Mouse (Mus musculus): ENCODE measurements at regions not wholly inside any gene's neighbourhood (a gene's known extent, or its start where the extent isn't known, plus 50 kb on each side); places are given as distances from the start of the nearest gene placed in this dataset.

DNA sequence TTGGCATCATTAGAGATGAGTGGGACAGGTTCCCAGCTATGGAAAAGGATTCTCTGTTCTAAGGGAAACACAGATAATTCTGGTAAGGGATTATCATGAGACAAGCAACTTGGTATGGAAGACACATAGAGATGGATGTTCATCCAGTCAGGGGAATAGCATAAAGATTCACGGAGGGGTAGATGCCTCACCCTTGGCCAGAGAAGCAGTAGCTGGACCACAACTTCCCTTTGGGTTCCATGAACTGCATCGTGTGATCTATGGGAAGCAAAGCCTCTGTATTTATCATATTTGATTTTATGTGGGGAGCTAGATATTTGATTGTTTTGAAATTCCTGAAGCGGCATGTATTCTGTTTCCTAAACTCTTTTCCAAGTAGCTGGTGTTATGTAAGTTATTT, 236.3 kb upstream of the Kcnj16 start:
- TF ChIP-seq MAX (IDR thresholded peaks at IDR 0.05) (no peak), CEBPB (IDR thresholded peaks at IDR 0.05; ENCODE audit: low read depth) (no peak), CTCF (IDR thresholded peaks at IDR 0.05; ENCODE audit: control insufficient read depth, insufficient read depth, insufficient read length) (no peak)
